Mouse (Mus musculus): ENCODE results near the gene Nup62. TPM values are rescaled to one million over a fixed set of nuclear protein-coding genes. Genes with fewer than 3 reads are reported as not detected.

Nup62 gene
- polyA plus RNA-seq, 1 experiment: 36.7 TPM

GRCm38 (mm10) chr7:44852259-44853027, 36.6 kb downstream of the Nup62 start:
- Histone ChIP-seq H3K27ac (ENCODE audit: insufficient read depth, low read depth, low read length) (no peak overlapping the region), H3K4me1 (ENCODE audit: control insufficient read depth, insufficient read depth, low read length) (peaks cover 30% of the 10 kb centered on the region), H3K4me3 (ENCODE audit: insufficient read depth, low read length) (no peak overlapping the region)
- TF ChIP-seq CTCF (IDR thresholded peaks at IDR 0.05; ENCODE audit: low read depth, low read length): no peak
- TF ChIP-seq POLR2A (IDR thresholded peaks at IDR 0.05; ENCODE audit: borderline replicate concordance, low read depth, low read length): no peak

- TF ChIP-seq CTCF (IDR thresholded peaks at IDR 0.05; ENCODE audit: low read depth, low read length): no peak
- TF ChIP-seq POLR2A (IDR thresholded peaks at IDR 0.05; ENCODE audit: borderline replicate concordance, low read depth, low read length): no peak
- no peak overlapping the region for H3K27ac ChIP-seq (ENCODE audit: insufficient read depth, low read depth, low read length)
- H3K4me1 ChIP-seq (ENCODE audit: control insufficient read depth, insufficient read depth, low read length): peaks cover 30% of the 10 kb centered on the region
- no peak overlapping the region for H3K4me3 ChIP-seq (ENCODE audit: insufficient read depth, low read length)
Measured at GRCm38 (mm10) chr7:44853065-44853464, 37.2 kb downstream of the Nup62 start.

- peak overlapping the region; percentile 57 for H3K4me3 ChIP-seq (ENCODE audit: insufficient read depth, low read length)
- peak overlapping the region; percentile 92 for H3K27ac ChIP-seq (ENCODE audit: insufficient read depth, low read depth, low read length)
- peaks cover 35% of the 10 kb centered on the region for H3K4me1 ChIP-seq (ENCODE audit: control insufficient read depth, insufficient read depth, low read length)
- TF ChIP-seq POLR2A (IDR thresholded peaks at IDR 0.05; ENCODE audit: borderline replicate concordance, low read depth, low read length) (no peak), CTCF (IDR thresholded peaks at IDR 0.05; ENCODE audit: low read depth, low read length) (no peak; the same call in 1 of the 2 replicates)
Measured at GRCm38 (mm10) chr7:44853596-44854355, 37.9 kb downstream of the Nup62 start.

GRCm38 (mm10) chr7:44854356-44855031, 38.6 kb downstream of the Nup62 start:
- Histone ChIP-seq H3K27ac (ENCODE audit: insufficient read depth, low read depth, low read length) (peak overlapping the region; percentile 92), H3K4me3 (ENCODE audit: insufficient read depth, low read length) (peak overlapping the region; percentile 57), H3K4me1 (ENCODE audit: control insufficient read depth, insufficient read depth, low read length) (peaks cover 35% of the 10 kb centered on the region)
- TF ChIP-seq CTCF (IDR thresholded peaks at IDR 0.05; ENCODE audit: low read depth, low read length) (no peak), POLR2A (IDR thresholded peaks at IDR 0.05; ENCODE audit: borderline replicate concordance, low read depth, low read length) (no peak)

GRCm38 (mm10) chr7:44855036-44855435, 39.1 kb downstream of the Nup62 start:
- H3K4me3 ChIP-seq (ENCODE audit: insufficient read depth, low read length): peak overlapping the region; percentile 57
- peaks cover 35% of the 10 kb centered on the region for H3K4me1 ChIP-seq (ENCODE audit: control insufficient read depth, insufficient read depth, low read length)
- peak overlapping the region; percentile 92 for H3K27ac ChIP-seq (ENCODE audit: insufficient read depth, low read depth, low read length)
- TF ChIP-seq CTCF (IDR thresholded peaks at IDR 0.05; ENCODE audit: low read depth, low read length) (0 out of 2 replicates have a peak, but pooled peaks have one; percentile 17), POLR2A (IDR thresholded peaks at IDR 0.05; ENCODE audit: borderline replicate concordance, low read depth, low read length) (no peak)

GRCm38 (mm10) chr7:44856265-44856916, 40.5 kb downstream of the Nup62 start:
- Histone ChIP-seq H3K27ac (ENCODE audit: insufficient read depth, low read depth, low read length) (peak overlapping the region; percentile 92), H3K4me1 (ENCODE audit: control insufficient read depth, insufficient read depth, low read length) (peaks cover 32% of the 10 kb centered on the region), H3K4me3 (ENCODE audit: insufficient read depth, low read length) (peak overlapping the region; percentile 96)
- no peak for TF ChIP-seq POLR2A (IDR thresholded peaks at IDR 0.05; ENCODE audit: borderline replicate concordance, low read depth, low read length)
- no peak for TF ChIP-seq CTCF (IDR thresholded peaks at IDR 0.05; ENCODE audit: low read depth, low read length)

GRCm38 (mm10) chr7:44857042-44857552, 41.2 kb downstream of the Nup62 start, which contains the start of gene Pnkp:
Gene Pnkp, plus strand, starts transcription at chr7:44857139.
- H3K27ac ChIP-seq (ENCODE audit: insufficient read depth, low read depth, low read length): peak within 1 kb of the TSS; percentile 92
- peak within 1 kb of the TSS; percentile 96 for H3K4me3 ChIP-seq (ENCODE audit: insufficient read depth, low read length)
- TF ChIP-seq POLR2A (IDR thresholded peaks at IDR 0.05; ENCODE audit: borderline replicate concordance, low read depth, low read length): no peak
- no peak for TF ChIP-seq CTCF (IDR thresholded peaks at IDR 0.05; ENCODE audit: low read depth, low read length)
- peaks cover 29% of the 10 kb centered on the region for H3K4me1 ChIP-seq (ENCODE audit: control insufficient read depth, insufficient read depth, low read length)

- no peak for TF ChIP-seq CTCF (IDR thresholded peaks at IDR 0.05; ENCODE audit: low read depth, low read length)
- TF ChIP-seq POLR2A (IDR thresholded peaks at IDR 0.05; ENCODE audit: borderline replicate concordance, low read depth, low read length): no peak
- no peak overlapping the region for H3K27ac ChIP-seq (ENCODE audit: insufficient read depth, low read depth, low read length)
- peak overlapping the region; percentile 96 for H3K4me3 ChIP-seq (ENCODE audit: insufficient read depth, low read length)
- H3K4me1 ChIP-seq (ENCODE audit: control insufficient read depth, insufficient read depth, low read length): peaks cover 29% of the 10 kb centered on the region
Measured at GRCm38 (mm10) chr7:44857905-44858304, 42.0 kb downstream of the Nup62 start.

GRCm38 (mm10) chr7:44859896-44860295, 44.0 kb downstream of the Nup62 start:
- Histone ChIP-seq H3K4me3 (ENCODE audit: insufficient read depth, low read length) (no peak overlapping the region), H3K27ac (ENCODE audit: insufficient read depth, low read depth, low read length) (no peak overlapping the region), H3K4me1 (ENCODE audit: control insufficient read depth, insufficient read depth, low read length) (peaks cover 19% of the 10 kb centered on the region)
- TF ChIP-seq CTCF (IDR thresholded peaks at IDR 0.05; ENCODE audit: low read depth, low read length) (no peak), POLR2A (IDR thresholded peaks at IDR 0.05; ENCODE audit: borderline replicate concordance, low read depth, low read length) (no peak)
